Mouse (Mus musculus) spleen, adult 2 months (tissue): Measurements from ENCODE around the gene Klhl36.

ENCODE experiments used
- CTCF ChIP-seq: fragments of 200-500 bp; IDR thresholded peaks from 2 replicates; pipeline ENCODE4 v1.5.1; 2011; ENCODE audit warnings: mild to moderate bottlenecking, inconsistent platforms; ENCODE audit not compliant: insufficient read depth, insufficient read length, insufficient replicate concordance; ENCODE audit errors: extremely low read depth
- POLR2A ChIP-seq: fragments of 200-500 bp; IDR thresholded peaks from 2 replicates; pipeline ENCODE4 v1.6.1; 2011; ENCODE audit warnings: low read depth, low read length, inconsistent platforms

DNA sequence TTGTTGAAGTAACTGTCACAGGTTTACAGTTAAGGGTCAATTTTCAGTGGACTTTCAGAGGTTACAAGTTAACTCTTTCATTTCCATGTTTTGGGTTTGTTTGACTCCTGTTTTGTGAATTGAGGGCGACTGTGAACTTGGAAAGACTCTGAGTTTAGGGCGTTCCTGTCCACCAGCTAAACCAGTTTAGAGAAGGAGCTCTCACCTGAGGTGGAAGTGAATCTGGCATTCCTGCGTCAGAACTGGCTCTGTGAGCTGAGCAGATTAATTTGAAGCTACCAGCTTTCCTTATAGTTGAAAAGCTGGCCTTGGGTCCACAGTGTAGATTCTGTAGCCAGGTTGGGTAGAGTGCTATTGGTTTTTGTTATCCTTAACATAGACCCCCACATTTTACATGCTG is 51.1 kb downstream of the Klhl36 start:
- TF ChIP-seq POLR2A (no peak), CTCF (no peak)
